Mouse (Mus musculus): ENCODE results near the gene Nagpa.

- TF ChIP-seq POLR2A (IDR thresholded peaks at IDR 0.05; ENCODE audit: low read depth, low read length) (no peak), CTCF (IDR thresholded peaks at IDR 0.05; ENCODE audit: extremely low read depth, insufficient read depth, insufficient read length, insufficient replicate concordance) (no peak)
Observed at GRCm38 (mm10) chr16:5168038-5168437, 35.8 kb downstream of the Nagpa start.
